Comparison of ENCODE assay signal across 10 mouse cellular contexts in genomic region chr9:7929552-7929951, GRCm38 (mm10). TPM values are rescaled to one million over a fixed set of nuclear protein-coding genes. Genes with fewer than 3 reads are reported as not detected.
DNase-seq lines count a peak whose midpoint lies in the region; ATAC-seq lines count a peak whose summit lies in the region.
"Had no signal": no experiment of that assay in that cellular context is flagged by ENCODE, and none has a peak within 500 bp of the region (broad histone marks: within the 10 kb centered on the region; RNA-seq: fewer than 3 reads in every experiment).

No protein-coding gene starts in this region.

- no peak overlapping the region for H3K27ac ChIP-seq in heart, embryonic 11.5 days (ENCODE audit: low read depth, low read length)
- H3K27ac ChIP-seq in neural tube, embryonic 13.5 days (replicated peaks) = no peak overlapping the region

- no peak for ATAC-seq in heart, embryonic 11.5 days (replicated peaks; ENCODE audit: insufficient number of reproducible peaks, low FRiP score, low TSS enrichment)
- 0 out of 2 replicates have a peak, but pooled peaks have one; percentile 27 for ATAC-seq in neural tube, embryonic 13.5 days (ENCODE audit: low read depth)
- ATAC-seq in megakaryocyte progenitor cell, adult 5-6 weeks (replicated peaks; ENCODE audit: poor library complexity) = no peak

- peak; percentile 89 for DNase-seq in heart, adult 11 months
- DNase-seq in neural tube, embryonic 10.5 days (ENCODE audit: extremely low spot score, low spot score) = no peak
- peak; percentile 32 to 33 for DNase-seq in kidney, postnatal 36 days
- peak; percentile 18 for DNase-seq in skeletal muscle tissue, adult 2 months (ENCODE audit: low read depth, low spot score)
- no peak for DNase-seq in ovary, postnatal 10 days (ENCODE audit: low spot score)
- DNase-seq: liver had no signal

- peaks cover 35% of the 10 kb centered on the region for H3K36me3 ChIP-seq in heart, embryonic 11.5 days (ENCODE audit: control insufficient read depth, insufficient read depth, low read length)
- H3K36me3 ChIP-seq in neural tube, embryonic 13.5 days = peaks cover 32% of the 10 kb centered on the region

- H3K9ac ChIP-seq in heart, embryonic 11.5 days (ENCODE audit: low read depth, low read length) = no peak overlapping the region
- no peak overlapping the region for H3K9ac ChIP-seq in neural tube, embryonic 13.5 days

- H3K4me1 ChIP-seq in heart, embryonic 11.5 days (ENCODE audit: control insufficient read depth, insufficient read depth, low read length) = no peaks in the 10 kb centered on the region; the same call in 1 of the 2 replicates
- 0 out of 2 replicates have a peak, but pooled peaks cover 4% of the 10 kb centered on the region for H3K4me1 ChIP-seq in neural tube, embryonic 13.5 days (replicated peaks)

- H3K4me2 ChIP-seq in heart, embryonic 11.5 days = no peak overlapping the region
- H3K4me2 ChIP-seq in neural tube, embryonic 13.5 days = no peak overlapping the region
- H3K4me2 ChIP-seq: midbrain, embryonic 11.5 days had no signal

- WGBS in heart, embryonic 11.5 days (ENCODE audit: insufficient replicate concordance) = 76% methylated on average over 6 of the region's 6 CpGs
- 71% methylated on average over 6 of the region's 6 CpGs for WGBS in neural tube, embryonic 13.5 days

- no peaks in the 10 kb centered on the region for H3K27me3 ChIP-seq in heart, embryonic 11.5 days (ENCODE audit: control insufficient read depth, insufficient read depth, low read length)
- no peaks in the 10 kb centered on the region for H3K27me3 ChIP-seq in neural tube, embryonic 13.5 days

- H3K9me3 ChIP-seq in heart, embryonic 11.5 days (replicated peaks; ENCODE audit: control insufficient read depth, low read length) = peaks cover 9% of the 10 kb centered on the region
- H3K9me3 ChIP-seq in neural tube, embryonic 13.5 days = peaks cover 14% of the 10 kb centered on the region

- no peak overlapping the region for H3K4me3 ChIP-seq in heart, embryonic 11.5 days (ENCODE audit: low read depth, low read length)
- H3K4me3 ChIP-seq in neural tube, embryonic 13.5 days = no peak overlapping the region

RNA-seq across cellular contexts. Expression of gene Birc3, which starts 56.6 kb away (rescaled TPM):
- 4.2 and 4.4 TPM in 2 replicates for polyA plus RNA-seq in heart, embryonic 11.5 days (2014; fragmentation: Nextera tagmentation; extraction: Ambion mirVana)
- polyA plus RNA-seq in neural tube, embryonic 13.5 days (2015; fragmentation: Nextera tagmentation; extraction: Ambion mirVana) = 2.3 and 3.1 TPM in 2 replicates
- 34.4 and 38.0 TPM in 2 replicates for total RNA-seq in megakaryocyte progenitor cell, adult 5-6 weeks (2015)
- 25.5 and 31.8 TPM in 2 replicates for total RNA-seq in megakaryocyte progenitor cell, adult 5-6 weeks (2017)

Comparison
In these comparisons a context has a peak if more than half of its experiments do, and no peak if none do; other contexts are left out.
1. DNase-seq: peak in heart, adult 11 months (single experiment), kidney, postnatal 36 days (2 of 2) and skeletal muscle tissue, adult 2 months (single experiment); none in neural tube, embryonic 10.5 days (single experiment) and ovary, postnatal 10 days (single experiment).